Mouse (Mus musculus) gastrocnemius, postnatal 4 days (tissue): ENCODE measurements around the gene Uaca. TPM values are rescaled to one million over a fixed set of nuclear protein-coding genes. Genes with fewer than 3 reads are reported as not detected.
A peak's percentile ranks its signal among the peaks of the same experiment; 100 is the strongest.

ENCODE experiments used
- DNase-seq, 2 experiments: peaks; one replicate each; pipeline ENCODE4 v3.0.0; 2021 to 2022; ENCODE audit warnings: low spot score in 2 of 2, mixed read lengths in 2 of 2
- total RNA-seq, 2 experiments: library from RNA; stranded (reverse); gene quantifications; 2 replicates each; pipeline ENCODE4 v1.2.3; 2021

Gene Uaca
- total RNA-seq, 2 experiments from 2014 or later, result 84.9 to 105 TPM

DNA sequence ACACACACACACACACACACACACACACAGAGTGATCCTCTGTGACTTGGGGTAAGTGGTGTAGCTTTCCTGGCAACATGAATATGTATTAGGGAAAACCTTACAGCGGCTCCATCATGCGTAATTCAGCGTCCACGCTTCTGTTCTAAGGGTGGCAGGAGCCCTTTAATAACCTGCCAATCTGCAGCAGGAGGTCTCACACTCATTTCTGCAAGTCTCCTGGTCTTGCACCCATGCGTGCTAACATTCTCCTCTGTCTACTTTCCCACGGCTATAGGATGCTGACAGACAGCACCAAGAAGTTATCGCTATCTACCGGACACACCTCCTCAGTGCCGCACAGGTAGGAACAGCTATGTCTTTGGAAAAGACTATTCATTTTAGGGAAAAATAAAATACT, 81.7 kb downstream of the Uaca start:
- DNase-seq, result no peak

DNA sequence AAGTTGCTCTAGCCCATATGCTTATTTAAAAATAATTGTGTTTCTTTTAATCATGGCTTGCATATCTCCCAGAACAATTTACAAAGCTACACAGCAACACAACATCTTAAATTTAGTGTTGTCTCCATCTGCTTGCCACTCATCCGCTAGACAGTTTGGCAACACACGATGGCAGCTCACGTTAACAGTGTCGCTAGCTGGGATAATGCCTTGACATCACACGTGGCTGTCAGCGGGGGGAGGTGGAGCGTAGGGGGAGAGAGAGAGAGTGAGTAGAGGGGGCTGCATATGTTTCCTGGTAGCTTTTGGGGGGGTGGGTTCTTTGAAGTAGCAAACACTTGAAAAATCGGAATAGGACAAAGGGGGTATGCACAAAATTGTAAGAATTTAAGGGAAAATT, 82.2 kb downstream of the Uaca start:
- no peak for DNase-seq

- no peak for DNase-seq
These were observed 83.8 kb downstream of the Uaca start for GRCm38 (mm10) chr9:60878051-60878557.

DNA sequence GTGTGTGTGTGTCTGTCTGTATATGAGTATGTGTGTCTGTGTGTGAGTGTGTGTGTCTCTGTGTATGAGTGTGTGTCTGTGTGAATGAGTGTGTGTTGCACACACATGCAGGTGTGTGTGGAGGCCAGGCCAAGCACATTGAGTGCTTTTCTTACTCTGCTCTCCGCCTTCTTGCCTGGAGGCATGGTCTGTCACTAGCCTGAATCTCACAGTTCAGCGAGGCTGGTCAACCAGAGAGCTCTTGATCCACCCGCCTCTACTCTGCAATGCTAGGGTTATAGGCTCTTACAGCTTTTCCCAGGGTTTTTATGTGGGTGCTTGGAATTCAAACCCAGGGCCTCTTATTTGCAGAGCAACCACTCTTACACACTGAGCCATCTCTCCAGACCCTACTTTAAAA, 84.3 kb downstream of the Uaca start:
- no peak for DNase-seq

GRCm38 (mm10) chr9:60885148-60885547, 90.8 kb downstream of the Uaca start:
- DNase-seq, result no peak

DNA sequence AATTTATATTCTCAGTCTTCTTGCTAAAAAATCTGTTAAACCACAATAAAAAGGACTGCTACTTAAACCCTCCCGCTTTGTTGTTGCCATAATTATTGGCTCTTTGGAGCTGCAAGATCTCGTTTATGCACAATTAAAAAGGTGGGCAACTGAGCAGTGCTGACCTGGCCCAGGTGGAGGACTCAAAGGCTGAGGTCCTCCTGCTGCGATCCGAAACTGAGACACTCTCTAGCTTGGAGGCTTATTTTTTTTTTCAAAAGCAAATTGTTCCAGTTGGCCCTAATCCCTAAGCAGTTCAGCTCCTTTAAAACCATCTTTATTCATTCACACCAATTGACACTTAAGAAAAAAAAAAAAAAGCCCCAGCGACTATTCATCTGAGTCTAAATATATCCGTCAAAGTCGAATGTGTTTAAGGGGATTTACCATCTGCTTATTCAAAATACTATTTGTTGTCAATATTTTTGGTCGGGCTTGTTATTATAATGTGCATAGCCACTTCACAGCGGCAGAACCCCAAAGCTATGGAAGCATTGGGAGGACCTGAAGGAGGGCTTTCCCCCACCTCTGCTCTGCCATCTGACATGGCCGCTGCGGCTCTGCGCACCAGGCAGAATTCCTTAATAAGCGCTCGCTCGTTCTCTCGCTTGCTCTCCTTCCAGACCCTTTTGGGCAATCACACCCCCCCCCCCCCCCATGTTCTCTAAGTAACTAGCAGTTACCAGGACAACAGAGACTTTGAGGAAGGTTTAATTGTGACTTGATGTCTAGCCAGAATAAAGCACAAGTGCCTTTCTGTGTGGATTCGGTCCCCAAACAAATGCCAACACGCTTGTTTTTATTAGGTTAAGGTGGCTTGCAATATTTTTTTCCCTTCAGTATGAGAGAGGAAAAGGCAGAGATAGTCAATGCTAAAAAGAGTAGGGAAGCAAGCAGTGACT, 92.4 kb downstream of the Uaca start:
- no peak for DNase-seq

- DNase-seq, result no peak
These were observed 93.1 kb downstream of the Uaca start for GRCm38 (mm10) chr9:60887389-60887811.

GRCm38 (mm10) chr9:60893511-60893910, 99.2 kb downstream of the Uaca start:
- DNase-seq, result no peak

GRCm38 (mm10) chr9:60895486-60896110, 101.3 kb downstream of the Uaca start:
- DNase-seq, result peak in 1 of 2 experiments; percentile 61

- DNase-seq, result no peak
These were observed 104.1 kb downstream of the Uaca start for GRCm38 (mm10) chr9:60898291-60899020.

- no peak for DNase-seq
These were observed 104.9 kb downstream of the Uaca start for GRCm38 (mm10) chr9:60899201-60899600.

DNA sequence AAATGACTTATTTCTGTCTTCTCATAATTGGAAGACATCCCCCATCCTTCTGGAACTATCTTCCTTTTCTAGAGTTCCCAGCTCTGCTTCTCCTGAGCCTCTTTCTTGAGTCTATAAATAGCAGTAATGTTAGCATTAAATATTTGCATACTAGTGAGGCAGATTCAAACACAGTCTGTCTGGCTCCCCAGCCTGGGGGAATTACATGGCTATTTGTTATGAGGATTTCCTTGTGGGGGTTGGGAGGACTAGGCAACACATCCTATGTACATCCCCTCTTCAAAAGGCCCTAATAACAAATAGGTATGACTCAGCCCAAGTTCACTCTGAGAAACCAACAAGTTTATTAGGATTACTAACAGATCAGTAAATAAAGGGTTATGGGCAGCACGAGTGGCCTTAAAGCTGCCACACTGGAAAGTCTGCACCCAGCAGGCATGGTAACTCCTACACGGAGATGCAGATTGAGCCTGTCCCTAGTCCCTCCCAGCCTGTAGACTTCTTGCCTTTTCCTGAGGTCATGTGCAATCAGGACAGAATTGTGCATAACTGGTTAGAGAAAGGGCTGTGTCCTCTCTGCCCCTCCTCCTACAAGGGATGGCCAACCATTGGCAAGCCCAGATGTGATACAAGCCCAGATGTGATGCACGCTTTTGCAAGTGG, 105.6 kb downstream of the Uaca start:
- DNase-seq, result no peak

DNA sequence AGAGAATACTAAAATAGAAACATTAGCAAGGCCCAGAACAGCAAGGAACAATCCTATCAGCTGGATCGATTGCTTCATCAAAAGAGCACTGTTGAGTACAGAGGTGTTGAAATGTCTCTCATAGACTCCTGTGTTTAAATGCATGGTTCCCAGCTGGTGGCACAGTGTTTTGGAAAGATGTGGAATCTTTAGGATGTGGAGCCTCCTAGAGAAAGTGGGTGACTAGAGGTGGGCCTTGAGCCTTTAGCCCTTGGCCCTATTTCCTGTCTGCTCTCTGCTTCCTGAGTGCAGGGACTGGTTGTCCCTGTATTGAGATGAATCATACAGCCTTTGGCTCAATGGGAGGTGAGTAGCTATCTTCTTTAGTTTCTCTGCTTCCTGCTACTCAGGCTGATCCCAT, 117.9 kb downstream of the Uaca start:
- DNase-seq, result no peak

DNA sequence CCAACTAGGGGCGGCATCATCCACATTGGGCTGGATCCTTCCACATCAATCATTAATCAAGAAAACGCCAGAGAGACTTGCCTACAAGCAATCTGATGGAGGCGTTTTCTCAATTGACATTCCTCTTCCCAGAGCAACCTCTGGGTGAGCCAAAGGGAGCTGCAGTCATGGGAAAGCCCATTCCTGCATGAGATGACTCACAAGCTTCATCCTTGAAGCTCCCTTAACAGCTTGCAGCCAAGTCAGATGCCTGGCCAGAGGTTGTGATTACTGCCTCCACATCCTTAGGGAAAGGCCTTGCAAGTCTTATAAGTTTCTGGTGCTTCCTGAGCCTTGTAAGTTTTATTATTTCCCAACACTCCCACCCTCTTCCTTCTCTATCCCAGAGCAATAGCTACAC, 119.3 kb downstream of the Uaca start:
- no peak for DNase-seq

DNA sequence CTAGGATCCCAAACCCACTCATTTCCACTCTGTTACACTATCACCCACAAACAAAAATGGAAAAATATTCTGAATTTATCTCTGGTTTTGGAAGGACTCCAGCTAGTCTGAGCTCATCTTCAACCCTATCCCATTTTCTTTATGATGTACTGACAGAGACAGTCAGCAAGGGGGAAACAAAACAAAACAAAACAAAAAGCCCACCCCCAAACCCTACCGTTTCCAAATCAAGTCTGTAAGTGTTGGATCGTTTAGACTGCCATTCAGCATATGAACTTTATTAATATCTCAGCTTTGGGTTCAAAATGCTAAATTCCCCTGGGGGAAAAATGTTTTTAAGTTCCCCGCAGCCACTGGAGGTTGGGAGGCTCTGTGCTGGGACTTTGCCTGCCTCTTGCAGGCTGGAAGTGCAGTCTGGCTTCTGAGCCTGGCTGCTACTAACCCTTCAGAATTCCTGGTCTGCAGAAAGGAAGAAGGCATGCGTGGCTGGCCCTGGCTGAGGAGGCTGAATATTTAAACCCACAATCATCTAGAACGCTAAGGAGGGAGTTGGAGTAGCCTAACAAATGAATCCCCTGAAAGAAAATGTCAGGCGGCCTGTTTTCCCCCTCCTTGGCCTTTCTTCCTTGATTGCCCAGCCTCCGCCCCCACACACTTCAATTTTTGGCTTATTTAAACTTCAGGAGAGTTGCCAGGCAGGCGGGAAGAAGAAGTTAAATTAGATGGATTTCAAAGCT, 125.8 kb downstream of the Uaca start:
- no peak for DNase-seq

GRCm38 (mm10) chr9:60920673-60921062, 126.3 kb downstream of the Uaca start:
- no peak for DNase-seq

- no peak for DNase-seq
These were observed 126.9 kb downstream of the Uaca start for GRCm38 (mm10) chr9:60921287-60921686.

DNA sequence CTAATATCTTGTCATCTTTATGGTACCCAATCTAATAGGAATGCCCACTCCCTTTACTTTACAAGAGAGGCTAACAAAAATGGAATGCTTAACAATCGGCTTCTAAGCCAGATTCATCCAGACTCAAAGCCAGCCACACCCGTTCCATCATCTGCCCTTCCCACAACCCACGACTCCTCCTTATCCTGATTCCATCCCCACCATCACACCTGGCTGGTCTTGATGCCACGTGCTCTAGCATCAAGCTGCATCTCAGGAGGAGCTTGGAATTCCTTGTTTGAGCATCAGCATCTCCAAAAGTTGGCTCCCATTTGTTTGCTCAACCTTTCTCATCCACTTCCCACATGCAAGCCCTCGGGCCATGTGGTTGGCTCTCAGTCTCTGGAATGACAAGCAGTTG, 127.5 kb downstream of the Uaca start:
- no peak for DNase-seq

- peak in 1 of 2 experiments; percentile 24 for DNase-seq
These were observed 132.0 kb downstream of the Uaca start for GRCm38 (mm10) chr9:60926301-60926700.

DNA sequence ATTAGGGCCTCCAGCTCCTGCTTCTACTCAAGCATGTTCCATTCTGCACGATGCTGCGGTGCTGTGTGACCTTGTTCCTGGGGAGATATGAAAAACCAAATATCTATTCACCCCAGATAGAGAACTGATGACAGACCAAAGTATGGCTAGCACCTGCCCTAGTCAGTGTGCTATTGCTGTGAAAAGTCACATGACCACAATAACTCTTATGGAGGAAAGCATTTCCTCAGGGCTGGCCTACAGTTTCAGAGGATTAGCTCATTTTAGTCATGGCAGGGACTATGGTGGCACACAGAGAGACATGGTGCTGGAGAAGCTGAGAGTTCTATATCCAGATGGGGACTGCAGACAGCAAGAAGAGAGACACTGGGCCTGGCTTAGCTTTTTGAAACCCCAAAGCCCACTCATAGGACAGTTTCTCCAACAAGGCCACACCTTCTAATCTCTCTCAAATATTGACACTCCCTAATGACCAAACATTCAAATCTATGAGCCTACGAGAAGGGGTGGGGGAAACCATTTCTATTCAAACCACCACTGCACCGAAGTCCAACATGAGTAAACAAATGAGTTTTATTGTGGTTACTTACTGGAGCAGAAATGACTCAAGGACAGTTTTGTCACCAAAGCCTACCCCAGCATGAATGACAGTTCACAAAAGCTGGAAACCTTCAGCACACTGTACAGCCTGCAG, 135.1 kb downstream of the Uaca start:
- DNase-seq, result no peak
